Mouse (Mus musculus) frontal cortex, postnatal 36 days (tissue): ENCODE measurements around the gene 6820408C15Rik.

Experiments used
- DNase-seq, 2 experiments: peaks; one replicate each; pipeline ENCODE4 v3.0.0; 2022; ENCODE audit warnings: low spot score in 2 of 2

6820408C15Rik gene

GRCm38 (mm10) chr2:152470973-152471372 is 55.6 kb downstream of the 6820408C15Rik start:
- DNase-seq = peak; percentile 34 to 70

- no peak for DNase-seq
Measured at GRCm38 (mm10) chr2:152472434-152472833, 57.0 kb downstream of the 6820408C15Rik start.

DNA sequence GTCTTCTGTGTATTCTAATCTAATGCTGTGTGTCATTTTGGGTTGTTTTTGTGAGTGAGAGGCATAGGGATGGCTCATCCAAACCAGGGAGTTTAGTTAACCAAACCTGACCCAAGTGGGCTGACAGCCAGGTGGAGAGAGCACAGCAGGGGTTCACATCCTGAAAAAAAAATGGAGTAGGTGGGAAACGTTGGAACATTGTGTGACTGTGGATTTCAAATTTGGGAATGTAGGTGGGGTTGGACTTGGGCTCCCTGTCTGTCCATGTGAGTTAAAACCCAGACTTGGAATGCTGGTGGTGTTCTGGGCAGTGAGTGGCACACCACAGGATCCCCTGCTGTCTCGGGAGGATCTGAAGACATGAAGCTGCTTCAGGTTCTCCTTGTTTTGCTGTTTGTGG is 61.4 kb downstream of the 6820408C15Rik start, which contains the start of gene Defb20:
Defb20 (plus strand) TSS at position 301 of the 400 bp plus-strand sequence.
- no peak for DNase-seq

DNA sequence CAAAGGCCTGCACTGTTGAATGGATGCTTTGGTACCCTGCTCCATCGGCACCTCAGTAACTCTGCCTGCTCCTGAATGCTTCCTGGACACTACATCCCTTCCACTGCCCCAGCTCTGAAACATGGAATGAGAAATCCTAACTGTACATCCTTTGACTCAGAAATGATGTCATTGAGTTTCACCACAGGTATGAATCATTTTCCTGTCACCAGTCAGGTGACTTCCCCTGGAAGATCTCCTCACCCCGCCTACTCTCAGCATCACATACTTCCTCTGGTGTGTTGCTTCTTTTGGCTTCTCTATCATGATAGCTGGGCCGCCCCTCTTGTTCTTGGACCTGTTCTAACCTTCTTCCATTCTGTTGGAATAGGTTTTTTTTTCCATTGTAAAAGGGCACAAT is 65.5 kb downstream of the 6820408C15Rik start:
- DNase-seq = no peak

DNA sequence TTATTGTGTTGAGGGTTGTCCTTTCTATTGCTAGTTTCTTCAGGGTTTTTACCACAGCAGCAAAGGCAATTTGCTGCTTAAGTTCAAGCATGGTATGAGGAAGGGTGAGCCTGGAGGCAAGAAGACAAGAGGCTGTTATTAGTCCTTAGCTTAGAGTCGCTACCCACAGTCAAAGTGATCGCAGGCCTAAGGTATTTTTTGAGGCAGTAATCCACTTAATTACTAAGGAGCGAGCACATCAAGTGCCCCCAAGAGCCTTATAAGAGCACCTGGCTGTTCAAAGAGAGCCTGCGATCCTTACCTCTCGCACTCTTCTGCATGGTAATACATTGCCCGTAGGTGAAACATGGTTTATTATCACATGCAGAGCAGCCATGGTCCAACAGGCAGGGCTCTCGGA is 66.3 kb downstream of the 6820408C15Rik start:
- DNase-seq = no peak

DNA sequence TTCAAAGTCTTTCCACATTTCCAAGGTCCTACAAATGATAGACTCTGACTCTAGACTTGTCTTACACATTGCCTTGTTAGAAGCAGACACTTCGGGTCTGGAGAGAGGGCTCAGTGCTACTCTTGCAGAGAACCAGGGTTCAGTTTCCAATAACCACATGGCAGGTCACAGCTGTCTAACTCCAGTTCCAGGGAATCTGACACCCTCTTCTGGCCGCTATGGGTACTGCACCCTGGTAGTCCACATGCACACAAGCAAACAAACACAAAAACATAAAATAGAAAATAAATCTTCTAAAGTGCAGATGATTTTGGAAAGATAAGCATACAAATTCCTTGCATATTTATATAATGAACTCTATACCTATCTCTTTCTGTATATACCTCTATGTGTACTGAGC is 71.6 kb downstream of the 6820408C15Rik start:
- DNase-seq = no peak

GRCm38 (mm10) chr2:152490038-152490437 is 74.7 kb downstream of the 6820408C15Rik start, which contains the start of gene Defb22:
Gene Defb22 (minus strand): TSS chr2:152490138.
- no peak for DNase-seq

DNA sequence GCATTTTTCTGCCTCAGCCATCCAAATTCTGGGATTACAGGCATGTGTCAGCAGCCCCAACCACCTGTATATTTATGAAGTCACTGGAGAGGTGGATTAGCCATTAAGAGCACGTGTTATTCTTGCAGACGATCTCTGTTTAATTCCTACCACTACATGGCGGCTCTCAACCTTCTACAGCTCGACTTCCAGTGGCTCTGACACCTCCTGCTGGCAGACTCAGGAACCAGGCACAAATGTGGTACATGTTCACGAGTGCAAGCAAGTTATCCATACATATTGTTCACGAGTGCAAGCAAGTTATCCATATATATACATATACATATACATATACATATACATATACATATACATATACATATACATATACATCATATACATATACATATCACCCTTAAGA is 77.8 kb downstream of the 6820408C15Rik start:
- no peak for DNase-seq
